Mouse (Mus musculus): ENCODE measurements around the gene Pyroxd2.

DNA sequence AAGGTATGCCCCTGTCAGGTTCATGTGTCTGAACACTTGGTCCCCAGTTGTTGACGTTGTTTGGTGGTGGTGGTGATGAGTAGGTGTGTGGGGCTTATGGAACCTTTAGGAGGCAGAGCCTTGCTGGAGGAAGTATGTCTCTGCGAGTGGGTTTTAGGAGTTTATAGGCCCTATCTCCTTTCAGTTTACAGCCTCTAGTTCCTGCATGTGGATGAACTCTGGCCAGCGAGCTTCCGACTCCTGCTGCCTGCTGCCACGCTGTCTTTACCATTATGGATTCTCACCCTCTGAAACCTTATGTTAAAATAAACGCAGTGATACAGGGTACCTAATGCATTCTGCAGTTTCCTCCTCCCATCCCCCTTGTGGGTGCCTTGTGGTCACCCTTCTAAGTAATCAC lies 12.8 kb downstream of the Pyroxd2 start:
- TF ChIP-seq CTCF (conservative IDR thresholded peaks at IDR 0.05; ENCODE audit: low read length) = no peak
- TF ChIP-seq POU5F1 (IDR thresholded peaks at IDR 0.05; ENCODE audit: borderline replicate concordance, low read length) = no peak
- TF ChIP-seq NANOG (IDR thresholded peaks at IDR 0.05; ENCODE audit: borderline replicate concordance, low read length) = no peak
